Mouse (Mus musculus) kidney, adult 10 weeks (tissue): ENCODE measurements around the gene Zfp664. TPM values are rescaled to one million over a fixed set of nuclear protein-coding genes. Genes with fewer than 3 reads are reported as not detected.

ENCODE experiments used
- polyA plus RNA-seq: library from polyadenylated mRNA; stranded (reverse); fragments of 350-450 nt; fragmentation: Illumina TruSeq; extraction: RNeasy Lipid Tissue Mini Kit (QIAGEN cat#74804); gene quantifications from one replicate; pipeline ENCODE4 v1.2.3, GENCODE M21; 2014; ENCODE audit warnings: low read depth, low replicate concordance

Gene Zfp664
- 76.3 TPM for polyA plus RNA-seq

DNA sequence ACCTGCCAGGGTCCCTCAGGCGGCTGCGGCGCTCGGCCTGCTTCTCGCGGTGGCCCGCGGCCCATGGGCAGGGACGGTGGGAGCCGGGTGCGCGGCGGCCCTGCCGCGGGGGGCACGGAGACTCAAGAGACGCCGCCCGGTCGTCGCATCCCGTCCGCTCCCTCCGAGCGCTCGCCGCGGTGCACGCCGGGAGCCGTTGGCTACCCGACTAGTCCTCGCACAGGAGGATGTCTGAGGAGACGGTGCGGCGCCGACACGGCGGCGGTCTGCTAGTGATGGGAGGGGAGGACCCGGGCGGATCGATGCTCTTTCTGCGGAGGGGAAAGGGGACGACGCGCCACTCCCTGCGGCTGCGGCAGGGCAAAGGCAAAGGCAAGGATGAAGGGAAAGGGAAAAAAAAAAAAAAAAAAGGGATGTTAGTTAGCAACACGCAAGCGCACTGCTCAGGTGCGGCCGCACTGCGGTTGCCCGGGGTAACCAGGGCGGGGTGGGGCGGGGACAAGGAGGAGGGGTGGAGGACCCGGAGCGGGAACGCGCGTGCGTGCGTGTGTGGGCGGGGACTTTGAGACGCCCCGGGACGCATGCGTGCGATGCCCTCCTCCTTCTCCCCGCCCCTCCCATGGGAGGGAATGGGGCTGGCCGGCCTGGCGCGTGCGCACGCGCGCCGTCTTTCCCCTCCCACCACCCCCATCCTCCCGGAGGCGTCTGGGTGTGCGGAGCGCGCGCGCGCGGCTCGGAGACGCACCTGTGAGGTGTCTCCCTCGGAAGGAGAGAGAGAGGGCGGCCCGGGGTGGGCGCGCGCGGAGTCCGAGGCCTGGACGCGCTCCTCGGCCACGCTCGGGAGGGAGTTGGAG is at the start of gene Zfp664, which contains the start of gene Ccdc92:
Gene Zfp664, plus strand, starts transcription at position 679 of the 854 bp plus-strand sequence.
Gene Ccdc92, minus strand, starts transcription at position 412 of the 854 bp plus-strand sequence.

Other genes starting within 250 kb of the Zfp664 start
- gene Atp6v0a2, start 234.1 kb upstream of the Zfp664 start, polyA plus RNA-seq: 28.4 TPM
- not detected for gene Dnah10, start 137.6 kb upstream of the Zfp664 start, polyA plus RNA-seq
- 0.28 TPM for gene Ccdc92, start 267 bp upstream of the Zfp664 start, polyA plus RNA-seq
- gene Rflna, start 140.5 kb downstream of the Zfp664 start, polyA plus RNA-seq: 0.53 TPM